Mouse (Mus musculus) forebrain, embryonic 15.5 days (tissue): ENCODE data around the gene Atp6v0c. TPM values are rescaled to one million over a fixed set of nuclear protein-coding genes. Genes with fewer than 3 reads are reported as not detected.

ENCODE experiments used
- ATAC-seq: fragments of 200-750 bp; cut with Nextera tagmentation; replicated peaks from 2 replicates; pipeline ENCODE4 v1.8.0; 2017; ENCODE audit warnings: mild to moderate bottlenecking, moderate TSS enrichment, moderate library complexity
- H3K27ac ChIP-seq: fragments of 300-500 bp; sonication (generic); replicated peaks from 2 replicates; pipeline ENCODE4 v1.5.1; 2015; ENCODE audit warnings: mild to moderate bottlenecking, inconsistent platforms
- H3K27me3 ChIP-seq: fragments of 300-500 bp; sonication (generic); 2 replicates; pipeline ENCODE4 v1.6.1; 2015; ENCODE audit warnings: inconsistent platforms
- H3K36me3 ChIP-seq: fragments of 300-500 bp; sonication (generic); 2 replicates; pipeline ENCODE4 v1.6.1; 2015; ENCODE audit warnings: mild to moderate bottlenecking, inconsistent platforms
- H3K4me1 ChIP-seq: fragments of 300-500 bp; sonication (generic); 2 replicates; pipeline ENCODE4 v1.6.1; 2015; ENCODE audit warnings: inconsistent platforms
- H3K4me2 ChIP-seq: fragments of 300-500 bp; sonication (generic); replicated peaks from 2 replicates; pipeline ENCODE4 v1.6.1; 2015; ENCODE audit warnings: mild to moderate bottlenecking, inconsistent platforms
- H3K4me3 ChIP-seq: fragments of 300-500 bp; sonication (generic); 2 replicates; pipeline ENCODE4 v1.5.1; 2015; ENCODE audit warnings: mild to moderate bottlenecking, inconsistent platforms
- H3K9ac ChIP-seq: fragments of 300-500 bp; sonication (generic); replicated peaks from 2 replicates; pipeline ENCODE4 v1.6.1; 2015; ENCODE audit warnings: mild to moderate bottlenecking, inconsistent platforms
- H3K9me3 ChIP-seq: fragments of 300-500 bp; sonication (generic); 2 replicates; pipeline ENCODE4 v1.6.1; 2016; ENCODE audit warnings: inconsistent platforms
- WGBS: fragments of 180-500 bp; shearing (Covaris S2); methylation state at CpG from one replicate; pipeline ENCODE4 v1.1.7; 2015; ENCODE audit warnings: mixed read lengths; 5-methylcytosine and 5-hydroxymethylcytosine counted together
- polyA plus RNA-seq: library from polyadenylated mRNA; unstranded; fragments of >200 nt; fragmentation: Nextera tagmentation; extraction: Ambion mirVana; gene quantifications from 2 replicates; pipeline ENCODE4 v1.2.1, GENCODE M21; 2015

Atp6v0c gene
- polyA plus RNA-seq, 1 experiment from 2014 or later: 917 TPM

- H3K4me2 ChIP-seq: peak overlapping the region; percentile 89
- H3K4me3 ChIP-seq: peak overlapping the region; percentile 84
- peaks cover 12% of the 10 kb centered on the region; the same call in 1 of the 2 replicates for H3K27me3 ChIP-seq
- H3K36me3 ChIP-seq: no peaks in the 10 kb centered on the region
- H3K9ac ChIP-seq: peak overlapping the region; percentile 80
- no peaks in the 10 kb centered on the region for H3K9me3 ChIP-seq
- 4% methylated on average over 62 of the region's 62 CpGs for WGBS
- peak overlapping the region; percentile 62 for H3K27ac ChIP-seq
- H3K4me1 ChIP-seq: peaks cover 82% of the 10 kb centered on the region
- ATAC-seq: peak; percentile 27
These were observed 37.2 kb upstream of the Atp6v0c start for GRCm38 (mm10) chr17:24206451-24207351.

DNA sequence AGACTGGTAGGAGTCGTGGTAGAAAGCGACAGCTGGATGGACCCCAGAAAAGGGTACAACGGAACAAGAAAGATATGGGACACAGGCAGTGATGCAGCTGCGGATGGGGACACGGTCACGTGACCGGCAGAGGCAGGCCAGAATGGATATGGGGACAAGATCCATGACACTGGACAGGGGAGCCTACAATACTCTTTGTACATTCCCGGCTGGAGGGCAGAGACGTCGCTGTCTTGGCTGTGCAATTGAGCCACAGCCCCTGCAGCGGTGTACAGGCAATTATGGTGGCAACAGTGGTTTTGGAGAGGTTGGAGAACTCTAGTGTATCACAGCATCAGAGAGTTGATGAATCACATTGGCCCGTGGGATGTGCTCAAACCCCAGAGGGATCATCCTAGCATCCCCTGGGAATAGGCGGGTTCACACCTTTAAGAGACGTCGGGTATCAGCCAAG lies 36.4 kb upstream of the Atp6v0c start:
- Histone ChIP-seq H3K27ac (peak overlapping the region; percentile 62), H3K27me3 (peaks cover 12% of the 10 kb centered on the region; the same call in 1 of the 2 replicates), H3K36me3 (no peaks in the 10 kb centered on the region), H3K9me3 (no peaks in the 10 kb centered on the region), H3K9ac (peak overlapping the region; percentile 80), H3K4me3 (peak overlapping the region; percentile 84), H3K4me2 (peak overlapping the region; percentile 89), H3K4me1 (peaks cover 75% of the 10 kb centered on the region)
- ATAC-seq: peak; percentile 30
- WGBS: 4% methylated on average over 15 of the region's 15 CpGs

GRCm38 (mm10) chr17:24205284-24205888 lies 35.9 kb upstream of the Atp6v0c start, which contains the start of gene Tbc1d24:
TSS of gene Tbc1d24 (minus strand) at chr17:24205562.
- WGBS: under 1% methylated on average over 58 of the region's 65 CpGs
- H3K36me3 ChIP-seq: no peaks in the 10 kb centered on the region
- ATAC-seq: peak; percentile 83
- H3K4me2 ChIP-seq: peak within 1 kb of the TSS; percentile 89
- H3K9ac ChIP-seq: peak within 1 kb of the TSS; percentile 80
- H3K4me1 ChIP-seq: peaks cover 77% of the 10 kb centered on the region
- H3K27me3 ChIP-seq: peaks cover 12% of the 10 kb centered on the region; the same call in 1 of the 2 replicates
- H3K4me3 ChIP-seq: peak within 1 kb of the TSS; percentile 84
- peak within 1 kb of the TSS; percentile 62 for H3K27ac ChIP-seq
- no peaks in the 10 kb centered on the region for H3K9me3 ChIP-seq

DNA sequence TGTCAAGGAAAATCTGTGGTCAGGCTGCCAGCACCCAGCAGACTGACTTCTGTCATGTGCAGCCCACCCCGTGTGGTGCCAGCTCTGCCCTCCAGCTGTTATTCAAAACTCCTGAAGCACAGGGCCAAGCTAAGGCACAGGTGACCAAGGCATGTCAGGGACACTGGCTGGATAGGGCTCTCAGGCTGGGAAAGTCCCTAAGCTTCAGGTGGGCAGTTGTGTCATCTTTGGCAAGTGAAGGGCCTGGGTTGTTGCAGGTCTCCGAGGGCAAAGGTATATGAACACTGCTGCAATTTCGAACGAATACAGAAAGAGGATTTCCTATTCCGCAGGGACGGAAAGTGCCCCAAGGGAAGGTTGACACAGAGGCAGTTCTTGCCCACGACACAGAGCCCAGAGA lies 35.3 kb upstream of the Atp6v0c start:
- WGBS: 10% methylated on average over 7 of the region's 7 CpGs
- Histone ChIP-seq H3K27ac (peak overlapping the region; percentile 62; the same call in 1 of the 2 replicates), H3K4me2 (peak overlapping the region; percentile 89), H3K9ac (peak overlapping the region; percentile 80), H3K27me3 (peaks cover 12% of the 10 kb centered on the region; the same call in 1 of the 2 replicates), H3K4me3 (peak overlapping the region; percentile 84), H3K36me3 (no peaks in the 10 kb centered on the region), H3K9me3 (no peaks in the 10 kb centered on the region), H3K4me1 (peaks cover 76% of the 10 kb centered on the region)
- no peak for ATAC-seq

- Histone ChIP-seq H3K4me3 (peak overlapping the region; percentile 84), H3K9me3 (no peaks in the 10 kb centered on the region), H3K4me2 (peak overlapping the region; percentile 89), H3K36me3 (no peaks in the 10 kb centered on the region), H3K27ac (no peak overlapping the region), H3K27me3 (peaks cover 12% of the 10 kb centered on the region; the same call in 1 of the 2 replicates), H3K4me1 (peaks cover 67% of the 10 kb centered on the region), H3K9ac (peak overlapping the region; percentile 80)
- 82% methylated on average over 3 of the region's 3 CpGs for whole genome bisulfite sequencing
- no peak for ATAC-seq
These were observed 34.4 kb upstream of the Atp6v0c start for GRCm38 (mm10) chr17:24203611-24204534.

DNA sequence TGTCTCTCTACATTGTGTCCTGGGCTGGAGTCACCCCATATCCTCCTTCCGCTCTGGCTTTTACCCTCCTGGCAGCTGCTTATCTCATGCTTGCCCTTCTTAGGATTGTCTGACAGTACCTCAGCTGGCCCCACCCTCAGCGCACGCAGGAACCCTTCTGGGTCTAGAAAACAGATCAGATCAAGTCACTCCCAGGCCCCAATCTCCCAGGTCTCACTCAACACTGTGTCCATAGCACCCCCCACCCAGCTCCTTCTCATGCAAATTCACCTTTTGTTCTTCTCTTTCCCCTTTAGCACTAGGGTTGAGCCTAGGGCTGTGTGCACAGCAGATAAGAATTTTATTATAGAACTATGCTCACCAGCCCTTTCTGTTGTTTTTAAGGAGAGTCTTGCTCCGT lies 33.6 kb upstream of the Atp6v0c start:
- WGBS: 42% methylated on average over 4 of the region's 4 CpGs
- ATAC-seq: no peak
- Histone ChIP-seq H3K9me3 (no peaks in the 10 kb centered on the region), H3K27me3 (peaks cover 12% of the 10 kb centered on the region; the same call in 1 of the 2 replicates), H3K9ac (0 out of 2 replicates have a peak overlapping the region, but pooled peaks have one; percentile 20), H3K4me1 (peaks cover 59% of the 10 kb centered on the region), H3K27ac (no peak overlapping the region), H3K4me3 (no peak overlapping the region), H3K4me2 (peak overlapping the region; percentile 89), H3K36me3 (no peaks in the 10 kb centered on the region)

GRCm38 (mm10) chr17:24201092-24201491 lies 31.6 kb upstream of the Atp6v0c start:
- H3K9me3 ChIP-seq: no peaks in the 10 kb centered on the region
- no peaks in the 10 kb centered on the region for H3K36me3 ChIP-seq
- no peak overlapping the region for H3K4me2 ChIP-seq
- peaks cover 39% of the 10 kb centered on the region for H3K4me1 ChIP-seq
- ATAC-seq: no peak
- H3K9ac ChIP-seq: no peak overlapping the region
- no peak overlapping the region for H3K27ac ChIP-seq
- H3K4me3 ChIP-seq: no peak overlapping the region
- 64% methylated on average over 4 of the region's 4 CpGs for WGBS
- H3K27me3 ChIP-seq: no peaks in the 10 kb centered on the region

DNA sequence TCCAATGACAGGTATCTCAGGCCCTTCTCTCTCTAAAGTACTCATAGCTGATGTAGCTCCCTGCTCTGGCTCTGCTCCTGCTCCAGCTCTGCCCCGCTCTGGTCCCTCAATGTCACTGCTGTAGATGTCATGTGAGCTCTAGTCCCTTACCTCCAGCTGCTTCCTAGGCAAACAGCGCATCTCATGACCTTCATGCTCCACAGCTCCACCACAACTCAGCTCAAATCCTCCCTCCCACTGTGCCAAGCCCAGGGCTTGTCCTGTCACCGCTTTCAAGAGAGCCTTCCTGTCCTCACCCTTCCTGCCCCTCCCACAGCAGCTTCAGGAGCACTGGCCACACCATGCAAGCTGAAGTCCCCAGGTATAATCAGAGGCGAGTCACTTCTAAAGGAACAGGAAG lies 30.2 kb upstream of the Atp6v0c start:
- H3K27me3 ChIP-seq: no peaks in the 10 kb centered on the region
- H3K4me3 ChIP-seq: no peak overlapping the region
- WGBS: 86% methylated on average over 4 of the region's 4 CpGs
- no peak overlapping the region for H3K4me2 ChIP-seq
- no peaks in the 10 kb centered on the region for H3K36me3 ChIP-seq
- peak overlapping the region; percentile 74; the same call in 1 of the 2 replicates for H3K27ac ChIP-seq
- no peaks in the 10 kb centered on the region for H3K9me3 ChIP-seq
- H3K9ac ChIP-seq: no peak overlapping the region
- H3K4me1 ChIP-seq: peaks cover 29% of the 10 kb centered on the region
- no peak; the same call in 1 of the 2 replicates for ATAC-seq

GRCm38 (mm10) chr17:24199252-24199651 lies 29.8 kb upstream of the Atp6v0c start:
- 71% methylated on average over 4 of the region's 4 CpGs for WGBS
- no peaks in the 10 kb centered on the region for H3K9me3 ChIP-seq
- peaks cover 24% of the 10 kb centered on the region for H3K4me1 ChIP-seq
- ATAC-seq: 0 out of 2 replicates have a peak, but pooled peaks have one; percentile 42
- peak overlapping the region; percentile 74 for H3K27ac ChIP-seq
- H3K4me2 ChIP-seq: no peak overlapping the region
- no peak overlapping the region for H3K9ac ChIP-seq
- no peaks in the 10 kb centered on the region for H3K36me3 ChIP-seq
- H3K4me3 ChIP-seq: no peak overlapping the region
- no peaks in the 10 kb centered on the region for H3K27me3 ChIP-seq

GRCm38 (mm10) chr17:24197032-24197824 lies 27.7 kb upstream of the Atp6v0c start:
- Histone ChIP-seq H3K4me1 (0 out of 2 replicates have a peak, but pooled peaks cover 8% of the 10 kb centered on the region), H3K9me3 (no peaks in the 10 kb centered on the region), H3K36me3 (no peaks in the 10 kb centered on the region), H3K27me3 (no peaks in the 10 kb centered on the region), H3K9ac (no peak overlapping the region), H3K4me3 (no peak overlapping the region), H3K27ac (no peak overlapping the region), H3K4me2 (no peak overlapping the region)
- no peak for ATAC-seq
- 70% methylated on average over 15 of the region's 15 CpGs for WGBS
